Mouse (Mus musculus) urinary bladder, adult 18-20 months (tissue): ENCODE data around the gene Grm7.

ENCODE experiments used
- DNase-seq, 2 experiments: peaks; one replicate each; pipeline ENCODE4 v3.0.0; 2022; ENCODE audit warnings: low spot score in 2 of 2, mixed read lengths in 2 of 2

Gene Grm7

DNA sequence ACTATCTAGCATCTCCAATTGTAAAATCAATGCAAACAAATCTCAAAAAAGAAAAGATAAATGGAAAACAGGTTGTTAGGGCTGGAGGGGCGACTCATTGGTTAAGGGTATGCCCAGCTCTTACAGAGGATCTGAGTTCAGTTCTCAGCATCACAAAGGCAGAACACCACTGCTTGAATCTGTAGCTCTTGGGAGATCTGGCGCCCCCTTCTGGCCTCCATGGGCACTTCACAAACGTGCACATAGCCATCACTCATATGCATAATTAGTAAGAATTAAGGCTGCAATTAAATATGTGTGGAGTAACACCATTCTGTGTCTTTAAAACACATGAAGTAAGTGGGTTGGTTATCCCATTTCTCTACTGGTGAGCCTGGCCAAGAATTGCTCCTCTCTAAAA is 914.1 kb downstream of the Grm7 start:
- no peak for DNase-seq

DNA sequence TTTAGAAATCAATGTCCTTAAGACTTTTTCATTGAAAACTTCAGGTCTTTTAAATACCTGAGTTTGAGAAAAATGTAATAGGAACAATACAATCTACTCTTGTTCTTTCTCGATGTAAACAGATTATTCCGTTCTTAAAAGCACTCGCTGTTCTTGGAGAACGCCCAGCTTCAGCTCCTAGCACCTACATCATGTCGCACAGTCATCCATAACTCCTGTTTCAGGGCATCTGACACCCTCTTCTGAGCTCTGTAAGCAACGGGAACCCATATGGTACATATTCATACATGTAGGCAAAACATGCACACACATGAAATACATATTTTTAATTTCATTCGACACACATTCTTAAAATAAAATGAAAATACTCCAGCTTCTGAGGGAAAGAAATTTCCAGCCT is 916.0 kb downstream of the Grm7 start:
- DNase-seq: no peak

DNA sequence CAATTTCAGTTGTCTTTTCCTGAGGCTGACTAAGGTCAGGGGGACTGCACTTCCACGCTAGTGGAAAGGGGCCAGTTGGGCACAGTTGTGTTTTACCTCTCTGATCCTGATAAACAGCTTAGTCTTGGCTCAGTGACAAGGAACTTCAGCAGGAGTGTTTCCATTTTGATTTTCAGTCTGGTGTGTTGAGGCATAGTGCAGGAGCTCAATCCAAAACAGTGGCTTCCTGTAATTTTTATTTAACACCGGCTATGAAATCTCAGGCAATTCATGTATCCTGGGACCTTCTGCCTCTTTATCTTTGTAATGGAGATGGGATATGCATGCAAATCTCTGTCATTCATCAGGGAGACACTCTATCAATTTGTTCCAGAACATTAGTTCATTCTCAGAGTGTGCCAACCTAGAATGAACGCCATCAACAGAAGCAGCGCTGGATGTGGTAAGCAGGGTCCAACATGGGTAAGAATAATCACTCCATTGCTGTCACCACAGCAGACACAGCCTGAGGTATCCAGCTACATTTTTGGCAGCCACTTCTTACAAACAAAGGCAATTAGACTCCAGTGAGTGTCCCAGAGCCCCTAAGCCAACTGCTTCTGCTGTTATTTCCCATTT is 926.2 kb downstream of the Grm7 start:
- no peak for DNase-seq

DNA sequence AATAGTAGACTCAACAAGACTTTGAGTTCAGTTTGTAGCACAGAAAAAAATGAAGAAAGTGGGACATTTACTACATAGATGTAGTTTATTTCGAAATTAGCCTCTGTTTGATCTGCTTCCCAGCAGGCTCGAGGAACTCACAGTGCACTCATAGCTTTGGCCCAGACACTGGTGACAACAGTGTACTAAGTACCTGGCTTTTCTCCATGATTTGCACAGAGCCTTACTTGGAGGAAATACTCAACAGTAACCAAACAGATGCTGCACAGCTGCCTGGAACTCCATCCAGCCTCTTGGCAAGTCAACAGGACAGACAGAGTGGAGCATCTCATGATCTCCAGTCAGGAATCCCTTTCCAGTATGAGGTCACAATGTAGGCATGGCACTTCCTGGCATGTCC is 939.5 kb downstream of the Grm7 start:
- peak in 1 of 2 experiments; percentile 53 for DNase-seq

GRCm38 (mm10) chr6:111587572-111587971 is 942.2 kb downstream of the Grm7 start:
- DNase-seq: no peak

- no peak for DNase-seq
These were observed 956.7 kb downstream of the Grm7 start for GRCm38 (mm10) chr6:111601892-111602654.

- DNase-seq: no peak
These were observed 965.0 kb downstream of the Grm7 start for GRCm38 (mm10) chr6:111610396-111610795.

GRCm38 (mm10) chr6:111613834-111614233 is 968.5 kb downstream of the Grm7 start:
- peak in 1 of 2 experiments; percentile 1 for DNase-seq
